Mouse (Mus musculus): ENCODE results near the gene Fat1. TPM values are rescaled to one million over a fixed set of nuclear protein-coding genes. Genes with fewer than 3 reads are reported as not detected.

The Fat1 gene
- polyA plus RNA-seq, 1 experiment, result 175 TPM

DNA sequence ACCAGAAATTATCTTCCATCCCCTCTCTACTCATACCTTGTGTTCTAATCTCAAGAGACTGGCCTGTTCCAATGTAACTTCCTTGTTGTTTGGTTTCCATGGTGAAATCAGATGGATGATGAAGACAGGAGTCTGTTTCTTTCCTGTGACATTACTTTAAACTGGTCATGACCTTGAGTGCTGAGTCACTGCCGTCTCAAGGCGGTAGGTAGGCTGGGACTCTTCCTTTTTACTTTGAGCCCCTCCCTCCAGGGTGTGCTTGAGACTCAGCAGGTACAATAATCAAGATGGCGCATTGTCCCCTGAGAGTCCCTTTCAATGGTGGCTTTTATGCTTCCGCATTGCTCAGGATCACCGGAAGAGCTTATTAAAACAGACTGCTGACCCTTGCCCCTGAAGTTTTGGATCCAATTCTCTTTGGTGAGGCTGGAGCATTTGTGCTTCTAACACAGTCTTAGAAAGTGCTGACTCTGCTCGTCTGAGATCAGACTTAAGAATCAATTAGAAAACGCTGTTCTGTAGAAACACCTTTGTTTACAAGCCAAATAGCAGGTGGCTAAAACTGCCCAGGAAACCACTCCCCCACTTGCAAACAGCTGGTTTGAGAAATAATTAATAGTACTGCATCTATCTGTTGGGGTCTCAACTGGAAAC, 14.7 kb upstream of the Fat1 start:
- TF ChIP-seq CTCF (IDR thresholded peaks at IDR 0.05; ENCODE audit: low read depth, low read length), result no peak
- 0 out of 2 replicates have a peak, but pooled peaks have one; percentile 53 for TF ChIP-seq EP300 (IDR thresholded peaks at IDR 0.05; ENCODE audit: insufficient read depth, low read depth, low read length)
- H3K9ac ChIP-seq (ENCODE audit: low read depth, poor library complexity, severe bottlenecking), result no peak overlapping the region; the same call in 1 of the 2 replicates
- no peaks in the 10 kb centered on the region for H3K36me3 ChIP-seq (ENCODE audit: control insufficient read depth, insufficient read depth, low read length, poor library complexity, severe bottlenecking)
- no peaks in the 10 kb centered on the region for H3K4me1 ChIP-seq (ENCODE audit: control insufficient read depth, insufficient read depth, low read length)
- no peak overlapping the region for H3K4me3 ChIP-seq (ENCODE audit: low read depth, low read length)
- peak overlapping the region; percentile 47; the same call in 1 of the 2 replicates for H3K27ac ChIP-seq (ENCODE audit: insufficient read depth, low read length)
- H3K27me3 ChIP-seq (ENCODE audit: control insufficient read depth, insufficient read depth, low read length, poor library complexity, severe bottlenecking), result no peaks in the 10 kb centered on the region
- H3K9me3 ChIP-seq (replicated peaks; ENCODE audit: control insufficient read depth, insufficient read depth, low read length, poor library complexity, severe bottlenecking), result peaks cover 9% of the 10 kb centered on the region

DNA sequence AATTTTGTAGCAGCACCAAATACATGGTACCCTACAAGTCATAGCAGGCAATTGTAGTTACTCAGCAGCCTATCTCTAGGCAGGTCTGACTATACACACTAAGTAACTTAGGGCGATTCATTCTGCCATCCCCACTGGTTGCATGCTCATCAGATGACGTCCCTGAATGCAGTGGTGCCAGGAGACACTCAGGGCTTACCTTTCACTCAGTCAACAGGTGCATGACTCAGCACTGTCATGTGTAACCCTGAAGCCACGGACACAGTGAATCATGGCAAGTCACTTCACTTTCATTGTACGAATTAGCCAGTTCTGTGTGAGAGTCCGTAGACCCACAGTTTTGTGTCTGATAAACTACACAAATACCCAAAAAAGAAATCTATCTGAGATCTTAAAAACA, 10.3 kb upstream of the Fat1 start:
- H3K27ac ChIP-seq (ENCODE audit: insufficient read depth, low read length), result no peak overlapping the region

GRCm38 (mm10) chr8:44930058-44930457, 5.2 kb upstream of the Fat1 start:
- Histone ChIP-seq H3K9ac (ENCODE audit: low read depth, poor library complexity, severe bottlenecking) (no peak overlapping the region), H3K4me3 (ENCODE audit: low read depth, low read length) (no peak overlapping the region), H3K27ac (ENCODE audit: insufficient read depth, low read length) (no peak overlapping the region), H3K36me3 (ENCODE audit: control insufficient read depth, insufficient read depth, low read length, poor library complexity, severe bottlenecking) (no peaks in the 10 kb centered on the region), H3K4me1 (ENCODE audit: control insufficient read depth, insufficient read depth, low read length) (no peaks in the 10 kb centered on the region), H3K9me3 (replicated peaks; ENCODE audit: control insufficient read depth, insufficient read depth, low read length, poor library complexity, severe bottlenecking) (peaks cover 19% of the 10 kb centered on the region), H3K27me3 (ENCODE audit: control insufficient read depth, insufficient read depth, low read length, poor library complexity, severe bottlenecking) (no peaks in the 10 kb centered on the region)
- TF ChIP-seq POLR2A (IDR thresholded peaks at IDR 0.05; ENCODE audit: insufficient read depth, low read length) (no peak), EP300 (IDR thresholded peaks at IDR 0.05; ENCODE audit: insufficient read depth, low read depth, low read length) (no peak), CTCF (IDR thresholded peaks at IDR 0.05; ENCODE audit: low read depth, low read length) (no peak)

More for the DNA sequence above, 10.3 kb upstream of the Fat1 start:
- H3K4me3 ChIP-seq (ENCODE audit: low read depth, low read length), result no peak overlapping the region
- H3K4me1 ChIP-seq (ENCODE audit: control insufficient read depth, insufficient read depth, low read length), result no peaks in the 10 kb centered on the region
- H3K27me3 ChIP-seq (ENCODE audit: control insufficient read depth, insufficient read depth, low read length, poor library complexity, severe bottlenecking), result no peaks in the 10 kb centered on the region
- H3K36me3 ChIP-seq (ENCODE audit: control insufficient read depth, insufficient read depth, low read length, poor library complexity, severe bottlenecking), result no peaks in the 10 kb centered on the region
- peaks cover 28% of the 10 kb centered on the region for H3K9me3 ChIP-seq (replicated peaks; ENCODE audit: control insufficient read depth, insufficient read depth, low read length, poor library complexity, severe bottlenecking)
- no peak for TF ChIP-seq EP300 (IDR thresholded peaks at IDR 0.05; ENCODE audit: insufficient read depth, low read depth, low read length)
- no peak for TF ChIP-seq CTCF (IDR thresholded peaks at IDR 0.05; ENCODE audit: low read depth, low read length)
- TF ChIP-seq POLR2A (IDR thresholded peaks at IDR 0.05; ENCODE audit: insufficient read depth, low read length), result no peak
- no peak overlapping the region for H3K9ac ChIP-seq (ENCODE audit: low read depth, poor library complexity, severe bottlenecking)

DNA sequence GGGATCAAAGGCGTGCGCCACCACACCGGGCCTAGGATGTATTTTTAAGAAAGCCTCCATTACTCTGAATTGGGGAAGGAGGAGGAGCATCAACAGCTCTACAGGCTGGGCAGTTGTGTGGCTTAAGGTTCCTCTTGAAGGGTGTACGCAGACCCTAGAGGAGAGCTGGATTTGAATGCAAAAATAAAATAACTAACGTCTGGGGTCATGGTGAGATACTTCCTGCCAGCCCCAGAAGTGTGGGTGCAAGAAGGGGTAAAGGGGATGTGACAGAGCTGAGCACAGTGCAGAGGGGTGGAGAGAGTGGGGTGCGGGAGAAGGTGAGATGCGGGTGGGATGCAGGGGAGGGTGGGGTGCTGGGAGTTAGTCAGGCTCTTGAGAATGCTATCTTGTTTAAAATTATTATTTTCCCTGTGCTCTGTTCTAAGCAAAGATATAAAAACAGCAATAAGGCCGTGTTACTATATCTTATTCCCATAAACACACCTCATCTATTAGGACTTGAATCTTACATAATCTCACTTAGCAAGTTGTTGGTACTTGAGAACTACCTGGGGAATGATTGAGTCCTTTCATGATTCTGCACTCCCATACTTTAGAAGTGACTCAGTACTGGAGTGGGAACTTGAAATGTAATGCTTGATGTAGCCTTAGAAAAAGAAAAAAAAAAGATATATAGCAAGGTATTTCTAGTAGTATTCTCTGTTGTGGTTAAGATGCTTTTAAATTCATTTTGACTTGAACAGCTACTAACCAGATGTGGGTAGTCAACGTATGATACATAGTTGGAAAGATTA, 2.5 kb upstream of the Fat1 start:
- H3K4me1 ChIP-seq (ENCODE audit: control insufficient read depth, insufficient read depth, low read length), result no peaks in the 10 kb centered on the region
- H3K27ac ChIP-seq (ENCODE audit: insufficient read depth, low read length), result no peak overlapping the region
- no peaks in the 10 kb centered on the region for H3K27me3 ChIP-seq (ENCODE audit: control insufficient read depth, insufficient read depth, low read length, poor library complexity, severe bottlenecking)
- H3K9me3 ChIP-seq (replicated peaks; ENCODE audit: control insufficient read depth, insufficient read depth, low read length, poor library complexity, severe bottlenecking), result peaks cover 19% of the 10 kb centered on the region
- no peaks in the 10 kb centered on the region for H3K36me3 ChIP-seq (ENCODE audit: control insufficient read depth, insufficient read depth, low read length, poor library complexity, severe bottlenecking)
- no peak overlapping the region for H3K4me3 ChIP-seq (ENCODE audit: low read depth, low read length)
- TF ChIP-seq POLR2A (IDR thresholded peaks at IDR 0.05; ENCODE audit: insufficient read depth, low read length) (no peak), EP300 (IDR thresholded peaks at IDR 0.05; ENCODE audit: insufficient read depth, low read depth, low read length) (no peak), CTCF (IDR thresholded peaks at IDR 0.05; ENCODE audit: low read depth, low read length) (no peak)
- no peak overlapping the region for H3K9ac ChIP-seq (ENCODE audit: low read depth, poor library complexity, severe bottlenecking)

DNA sequence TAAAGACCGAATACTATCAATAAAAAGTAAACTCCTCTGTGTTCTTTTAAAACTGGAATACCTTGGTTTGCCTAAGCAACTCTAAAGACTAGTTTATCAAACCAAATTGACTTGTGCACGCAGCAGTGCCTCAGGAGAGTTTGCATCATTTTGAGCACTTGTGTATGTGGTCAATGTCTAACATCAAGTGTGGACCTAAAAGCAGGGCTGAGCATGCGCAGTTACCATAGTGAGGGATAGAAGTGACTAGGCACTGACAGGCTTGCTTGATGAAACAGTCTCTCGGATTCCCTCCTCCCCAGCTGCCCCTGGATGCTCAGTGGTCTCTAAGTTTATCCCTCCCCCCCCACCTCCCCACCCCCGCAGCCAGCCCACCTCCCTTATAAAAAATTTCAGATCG, 1.8 kb upstream of the Fat1 start:
- Histone ChIP-seq H3K36me3 (ENCODE audit: control insufficient read depth, insufficient read depth, low read length, poor library complexity, severe bottlenecking) (no peaks in the 10 kb centered on the region), H3K27me3 (ENCODE audit: control insufficient read depth, insufficient read depth, low read length, poor library complexity, severe bottlenecking) (no peaks in the 10 kb centered on the region), H3K9me3 (replicated peaks; ENCODE audit: control insufficient read depth, insufficient read depth, low read length, poor library complexity, severe bottlenecking) (peaks cover 14% of the 10 kb centered on the region), H3K9ac (ENCODE audit: low read depth, poor library complexity, severe bottlenecking) (no peak overlapping the region), H3K27ac (ENCODE audit: insufficient read depth, low read length) (no peak overlapping the region), H3K4me3 (ENCODE audit: low read depth, low read length) (no peak overlapping the region), H3K4me1 (ENCODE audit: control insufficient read depth, insufficient read depth, low read length) (no peaks in the 10 kb centered on the region)
- TF ChIP-seq POLR2A (IDR thresholded peaks at IDR 0.05; ENCODE audit: insufficient read depth, low read length) (no peak), CTCF (IDR thresholded peaks at IDR 0.05; ENCODE audit: low read depth, low read length) (no peak), EP300 (IDR thresholded peaks at IDR 0.05; ENCODE audit: insufficient read depth, low read depth, low read length) (no peak)

GRCm38 (mm10) chr8:44934416-44934815, 831 bp upstream of the Fat1 start:
- peak overlapping the region; percentile 85 for H3K9ac ChIP-seq (ENCODE audit: low read depth, poor library complexity, severe bottlenecking)
- H3K27ac ChIP-seq (ENCODE audit: insufficient read depth, low read length), result no peak overlapping the region

More at GRCm38 (mm10) chr8:44934416-44934815, 831 bp upstream of the Fat1 start:
- H3K36me3 ChIP-seq (ENCODE audit: control insufficient read depth, insufficient read depth, low read length, poor library complexity, severe bottlenecking), result no peaks in the 10 kb centered on the region
- TF ChIP-seq POLR2A (IDR thresholded peaks at IDR 0.05; ENCODE audit: insufficient read depth, low read length) (no peak), CTCF (IDR thresholded peaks at IDR 0.05; ENCODE audit: low read depth, low read length) (no peak), EP300 (IDR thresholded peaks at IDR 0.05; ENCODE audit: insufficient read depth, low read depth, low read length) (no peak)
- no peaks in the 10 kb centered on the region for H3K4me1 ChIP-seq (ENCODE audit: control insufficient read depth, insufficient read depth, low read length)
- H3K27me3 ChIP-seq (ENCODE audit: control insufficient read depth, insufficient read depth, low read length, poor library complexity, severe bottlenecking), result no peaks in the 10 kb centered on the region
- H3K9me3 ChIP-seq (replicated peaks; ENCODE audit: control insufficient read depth, insufficient read depth, low read length, poor library complexity, severe bottlenecking), result peaks cover 4% of the 10 kb centered on the region
- H3K4me3 ChIP-seq (ENCODE audit: low read depth, low read length), result peak overlapping the region; percentile 89

Data from ES-Bruce4 (cell line).